Mouse (Mus musculus) kidney, adult 2 months (tissue): ENCODE data around the gene Vwf. TPM values are rescaled to one million over a fixed set of nuclear protein-coding genes. Genes with fewer than 3 reads are reported as not detected.

ENCODE experiments used
- DNase-seq: peaks from one replicate; pipeline ENCODE4 v3.0.0; 2021
- H3K27ac ChIP-seq: fragments of 200-500 bp; 2 replicates; pipeline ENCODE4 v1.5.1; 2012; ENCODE audit warnings: low read depth, low read length, control low read depth, inconsistent platforms; ENCODE audit not compliant: insufficient read depth
- H3K27me3 ChIP-seq: fragments of 200-500 bp; replicated peaks from 2 replicates; pipeline ENCODE4 v1.6.1; 2012; ENCODE audit warnings: mild to moderate bottlenecking, moderate library complexity, low read length, inconsistent platforms; ENCODE audit not compliant: control insufficient read depth, insufficient read depth
- H3K36me3 ChIP-seq: fragments of 200-500 bp; 2 replicates; pipeline ENCODE4 v1.6.1; 2012; ENCODE audit warnings: mild to moderate bottlenecking, moderate library complexity, low read length, inconsistent platforms; ENCODE audit not compliant: control insufficient read depth, insufficient read depth
- H3K4me1 ChIP-seq: fragments of 200-500 bp; 2 replicates; pipeline ENCODE4 v1.6.1; 2011; ENCODE audit warnings: low read length; ENCODE audit not compliant: control insufficient read depth, insufficient read depth
- H3K4me3 ChIP-seq: fragments of 200-500 bp; 2 replicates; pipeline ENCODE4 v1.5.1; 2011; ENCODE audit warnings: mild to moderate bottlenecking, low read depth, low read length, control low read depth; ENCODE audit not compliant: insufficient read depth
- CTCF ChIP-seq: fragments of 200-500 bp; conservative IDR thresholded peaks from 2 replicates; pipeline ENCODE4 v1.5.1; 2011; ENCODE audit warnings: low read depth, mild to moderate bottlenecking, control low read depth, low read length, moderate library complexity, mixed read lengths; ENCODE audit not compliant: insufficient read depth, insufficient read length
- POLR2A ChIP-seq: fragments of 200-500 bp; IDR thresholded peaks from one replicate; pipeline ENCODE4 v1.6.1; 2011; ENCODE audit warnings: low read depth, low read length, control low read depth
- WGBS: fragments of 180-500 bp; shearing (Covaris S2); methylation state at CpG from one replicate; pipeline ENCODE4 v1.1.7; 2018; 5-methylcytosine and 5-hydroxymethylcytosine counted together
- polyA plus RNA-seq: library from polyadenylated mRNA; depleted of rRNA; stranded (reverse); fragments of >200 nt; gene quantifications from 2 replicates; pipeline ENCODE4 v1.2.3, GENCODE M21; 2012; rRNA removed

Gene Vwf
- polyA plus RNA-seq, result 14.6 and 16.8 TPM in 2 replicates

DNA sequence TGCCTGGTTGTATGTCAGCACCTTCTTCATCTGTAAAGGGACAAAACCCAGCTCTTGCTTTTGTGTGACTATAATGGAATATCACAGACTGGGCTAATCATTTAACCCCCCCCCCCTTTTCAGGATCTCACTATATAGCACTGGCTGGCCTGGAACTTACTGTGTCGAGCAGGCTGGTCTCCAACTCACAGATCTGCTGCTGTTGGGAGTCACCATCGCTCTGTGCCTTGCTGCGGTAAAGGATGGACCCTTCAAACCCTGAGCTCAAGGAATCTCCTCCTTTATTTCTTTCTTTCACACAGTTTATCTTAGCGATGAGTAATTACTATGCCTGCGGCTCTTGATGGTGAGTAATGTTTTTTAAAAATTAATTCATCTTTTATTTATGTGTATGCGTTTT lies at the start of gene Vwf:
Vwf (plus strand) TSS at position 301 of the 400 bp plus-strand sequence.
- WGBS, result 94% methylated on average over 6 of the region's 6 CpGs
- DNase-seq, result no peak
- Histone ChIP-seq H3K4me3 (no peak within 1 kb of the TSS), H3K27me3 (no peaks in the 10 kb centered on the region), H3K27ac (no peak within 1 kb of the TSS), H3K4me1 (no peaks in the 10 kb centered on the region), H3K36me3 (no peaks in the 10 kb centered on the region)
- TF ChIP-seq CTCF (no peak), POLR2A (no peak)

DNA sequence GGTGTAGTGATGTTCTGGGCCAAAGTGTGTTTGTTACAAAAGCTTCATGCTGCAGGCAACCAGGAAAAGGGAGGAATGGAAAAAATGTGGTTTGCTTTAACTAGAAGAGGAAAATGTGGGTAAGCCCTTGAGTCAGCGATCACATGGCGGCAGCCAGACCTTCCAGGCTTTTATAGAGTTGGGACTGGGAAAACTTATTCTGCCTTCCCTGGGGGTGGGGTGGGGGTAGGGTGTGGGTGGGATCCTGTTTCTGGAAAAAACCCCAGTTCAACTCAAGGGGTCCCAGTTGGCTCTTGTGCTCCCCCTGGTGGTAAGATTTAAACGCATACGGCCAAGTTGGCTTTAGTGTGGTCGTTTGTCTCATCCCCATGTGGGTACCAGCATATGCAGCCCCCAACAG lies 48.5 kb upstream of the Vwf start:
- Histone ChIP-seq H3K4me1 (peaks cover 3% of the 10 kb centered on the region; the same call in 1 of the 2 replicates), H3K27ac (no peak overlapping the region), H3K27me3 (no peaks in the 10 kb centered on the region), H3K36me3 (no peaks in the 10 kb centered on the region), H3K4me3 (no peak overlapping the region)
- 28% methylated on average over 5 of the region's 5 CpGs for WGBS
- TF ChIP-seq POLR2A (no peak), CTCF (peak; percentile 59)
- DNase-seq, result no peak

DNA sequence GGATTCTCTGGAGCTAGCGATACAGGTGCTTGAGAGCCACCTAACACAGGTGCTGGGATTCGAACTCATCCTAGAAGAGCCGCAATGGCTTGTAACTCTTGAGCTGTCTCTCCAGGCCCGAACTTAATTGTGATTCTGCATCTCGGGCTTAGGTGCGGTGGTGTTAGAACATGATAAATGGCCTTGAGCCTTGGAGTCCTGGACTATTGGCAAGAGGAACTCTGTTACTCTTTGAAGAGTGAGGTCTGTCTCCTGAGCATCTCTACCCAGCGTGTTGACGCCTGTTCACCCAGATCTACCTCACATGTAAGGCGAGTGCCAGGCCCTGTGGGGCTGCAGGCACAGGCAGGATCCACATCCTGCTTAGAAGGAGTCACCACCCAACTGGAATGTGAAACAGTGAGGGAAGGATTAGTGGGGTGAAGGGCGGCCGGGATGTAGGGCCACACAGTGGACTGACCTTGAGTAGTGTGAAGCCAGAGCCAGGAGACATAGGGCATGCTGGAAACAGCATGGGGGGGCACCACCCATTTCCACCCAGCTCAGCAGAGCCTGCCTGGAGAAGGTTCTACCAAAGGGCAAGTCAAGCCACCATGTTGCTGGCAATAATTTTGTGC lies 43.3 kb upstream of the Vwf start:
- TF ChIP-seq CTCF, result no peak
- TF ChIP-seq POLR2A, result no peak
- Histone ChIP-seq H3K27ac (no peak overlapping the region), H3K4me3 (no peak overlapping the region), H3K27me3 (no peaks in the 10 kb centered on the region), H3K4me1 (peaks cover 3% of the 10 kb centered on the region; the same call in 1 of the 2 replicates), H3K36me3 (no peaks in the 10 kb centered on the region)
- DNase-seq, result no peak
- 88% methylated on average over 11 of the region's 11 CpGs for WGBS

DNA sequence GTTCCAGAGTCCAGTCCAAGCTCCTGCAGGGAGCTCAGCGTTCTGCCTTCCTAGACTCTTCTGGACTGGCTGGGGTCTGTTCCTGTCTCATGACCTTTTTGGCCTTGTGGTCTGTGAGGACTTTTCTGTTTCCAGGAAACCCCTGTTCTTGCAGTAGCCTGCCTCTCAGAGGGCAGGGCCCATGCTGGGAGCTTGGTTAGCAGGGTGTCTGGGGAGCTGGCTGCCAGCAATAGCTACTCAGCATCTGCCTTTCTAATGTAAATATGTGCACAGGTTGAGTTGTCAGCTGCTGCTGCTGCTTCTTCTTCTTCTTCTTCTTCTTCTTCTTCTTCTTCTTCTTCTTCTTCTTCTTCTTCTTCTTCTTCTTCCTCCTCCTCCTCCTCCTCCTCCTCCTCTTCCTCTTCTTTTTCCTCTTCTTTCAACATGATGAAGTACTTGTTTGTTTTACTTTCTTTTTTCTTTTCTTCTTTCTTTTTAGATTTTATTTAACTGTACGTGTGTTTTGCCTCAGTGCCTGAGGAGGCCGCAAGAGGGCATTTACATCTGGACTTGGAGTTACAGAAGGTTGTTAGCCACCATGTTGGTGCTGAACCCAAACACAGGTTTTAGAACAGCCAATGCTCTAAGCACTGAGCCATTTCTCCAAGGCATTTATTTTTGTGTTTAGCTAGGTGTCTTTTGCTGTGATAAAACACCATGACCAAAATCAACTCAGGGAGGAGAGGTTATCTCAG lies 41.8 kb upstream of the Vwf start:
- TF ChIP-seq CTCF (no peak), POLR2A (no peak)
- peaks cover 3% of the 10 kb centered on the region; the same call in 1 of the 2 replicates for H3K4me1 ChIP-seq
- no peak overlapping the region for H3K27ac ChIP-seq
- H3K27me3 ChIP-seq, result no peaks in the 10 kb centered on the region
- no peaks in the 10 kb centered on the region for H3K36me3 ChIP-seq
- no peak overlapping the region for H3K4me3 ChIP-seq
- DNase-seq, result no peak
- WGBS, result 74% methylated on average over 3 of the region's 3 CpGs

DNA sequence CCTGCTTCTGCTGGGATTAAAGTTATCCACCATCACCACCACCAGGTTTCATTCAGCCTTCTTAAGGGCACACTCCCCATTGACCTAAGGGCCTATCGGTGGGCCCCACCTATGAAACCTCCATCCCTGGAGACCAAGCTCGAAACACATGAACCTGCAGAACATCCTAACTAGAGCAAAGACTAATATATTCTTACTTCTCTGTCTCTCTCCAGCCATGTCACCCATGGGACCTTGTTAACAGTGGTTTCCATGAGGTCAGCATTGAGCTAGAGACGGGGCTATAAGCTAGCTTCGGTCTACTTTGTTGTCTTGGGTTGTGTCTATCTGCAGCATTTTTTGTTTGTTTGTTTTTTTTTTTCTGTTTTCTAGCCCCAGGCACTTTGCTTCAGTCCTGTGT lies 40.1 kb upstream of the Vwf start:
- Histone ChIP-seq H3K4me1 (peaks cover 3% of the 10 kb centered on the region; the same call in 1 of the 2 replicates), H3K27ac (no peak overlapping the region), H3K4me3 (no peak overlapping the region), H3K27me3 (no peaks in the 10 kb centered on the region), H3K36me3 (no peaks in the 10 kb centered on the region)
- no peak for TF ChIP-seq POLR2A
- no peak for TF ChIP-seq CTCF
- no peak for DNase-seq
- 95% methylated on average over 4 of the region's 4 CpGs for WGBS

DNA sequence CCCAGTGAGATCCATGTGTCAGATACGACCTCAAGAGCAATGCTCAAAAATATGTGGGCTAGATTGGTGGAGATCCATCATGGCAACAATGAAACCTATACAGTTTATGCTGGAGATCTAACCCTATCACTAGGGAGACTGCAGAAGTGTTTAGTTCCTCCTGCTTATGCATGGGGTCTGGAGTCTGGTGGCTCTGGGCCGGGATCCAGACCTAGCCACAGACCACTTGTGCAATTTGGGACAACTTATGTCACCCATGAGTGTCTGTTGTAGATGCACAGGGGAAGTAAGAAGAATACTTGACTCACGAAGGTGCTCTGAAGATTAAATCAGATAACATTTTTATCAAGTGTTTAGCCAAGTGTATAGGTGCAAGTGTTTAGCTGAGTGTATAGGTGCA lies 36.8 kb upstream of the Vwf start:
- Histone ChIP-seq H3K27ac (no peak overlapping the region), H3K4me3 (no peak overlapping the region), H3K4me1 (peaks cover 4% of the 10 kb centered on the region; the same call in 1 of the 2 replicates), H3K36me3 (no peaks in the 10 kb centered on the region), H3K27me3 (no peaks in the 10 kb centered on the region)
- no peak for DNase-seq
- 90% methylated on average over 3 of the region's 3 CpGs for WGBS
- TF ChIP-seq POLR2A (no peak), CTCF (no peak)

DNA sequence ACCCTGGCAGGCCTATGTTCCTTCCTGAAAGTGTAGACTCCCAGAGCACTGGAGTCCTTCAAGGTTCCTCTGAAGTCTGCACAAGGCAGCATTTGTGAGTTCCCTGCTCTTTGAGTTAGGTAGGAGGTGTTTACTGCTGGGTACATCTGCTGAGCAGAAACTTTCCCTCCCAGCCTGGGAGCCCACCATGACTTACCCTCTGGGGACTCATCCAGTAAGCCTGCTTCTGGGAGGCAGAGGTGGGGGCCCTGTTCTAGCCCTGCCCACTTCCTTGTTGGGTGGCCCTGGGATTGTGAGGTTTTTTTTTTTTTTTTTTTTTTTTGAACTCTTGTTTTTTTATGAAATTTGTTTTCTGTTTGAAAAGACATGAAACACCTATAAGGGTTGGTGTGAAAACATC lies 35.9 kb upstream of the Vwf start:
- no peaks in the 10 kb centered on the region for H3K36me3 ChIP-seq
- peaks cover 10% of the 10 kb centered on the region for H3K4me1 ChIP-seq
- no peak overlapping the region for H3K4me3 ChIP-seq
- no peak overlapping the region for H3K27ac ChIP-seq
- no peak for DNase-seq
- no peak for TF ChIP-seq POLR2A
- TF ChIP-seq CTCF, result no peak
- H3K27me3 ChIP-seq, result no peaks in the 10 kb centered on the region
